Mouse (Mus musculus) gonadal fat pad, adult 2 months (tissue): ENCODE data around the gene Ints3. TPM values are rescaled to one million over a fixed set of nuclear protein-coding genes. Genes with fewer than 3 reads are reported as not detected.

Experiments used
- DNase-seq: peaks from one replicate; pipeline ENCODE4 v3.0.0-alpha.2; 2012; ENCODE audit warnings: low read depth
- polyA plus RNA-seq: library from polyadenylated mRNA; depleted of rRNA; stranded (reverse); fragments of >200 nt; gene quantifications from 2 replicates; pipeline ENCODE4 v1.2.3, GENCODE M21; 2012

The Ints3 gene
- polyA plus RNA-seq, 1 experiment, result 30.2 TPM

DNA sequence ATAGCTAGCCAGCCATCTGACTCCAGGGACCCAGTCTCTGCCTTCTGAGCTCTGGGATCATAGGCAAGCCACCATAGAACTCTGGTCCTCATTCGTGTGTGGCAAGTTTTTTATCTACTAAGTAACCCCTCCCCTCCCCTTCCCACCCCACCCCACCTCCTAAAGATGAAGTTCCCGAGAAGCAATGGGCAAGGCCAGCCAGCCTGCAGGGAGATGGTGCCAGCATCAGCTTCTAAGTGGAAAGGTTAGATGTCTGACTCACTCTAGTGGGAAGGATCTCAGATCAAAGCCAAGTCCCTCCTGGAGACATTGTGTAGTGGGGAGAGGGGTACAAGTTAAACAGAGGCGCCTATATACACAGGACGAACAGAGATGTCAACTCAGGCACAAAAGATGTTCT lies 42.4 kb downstream of the Ints3 start:
- no peak for DNase-seq

DNA sequence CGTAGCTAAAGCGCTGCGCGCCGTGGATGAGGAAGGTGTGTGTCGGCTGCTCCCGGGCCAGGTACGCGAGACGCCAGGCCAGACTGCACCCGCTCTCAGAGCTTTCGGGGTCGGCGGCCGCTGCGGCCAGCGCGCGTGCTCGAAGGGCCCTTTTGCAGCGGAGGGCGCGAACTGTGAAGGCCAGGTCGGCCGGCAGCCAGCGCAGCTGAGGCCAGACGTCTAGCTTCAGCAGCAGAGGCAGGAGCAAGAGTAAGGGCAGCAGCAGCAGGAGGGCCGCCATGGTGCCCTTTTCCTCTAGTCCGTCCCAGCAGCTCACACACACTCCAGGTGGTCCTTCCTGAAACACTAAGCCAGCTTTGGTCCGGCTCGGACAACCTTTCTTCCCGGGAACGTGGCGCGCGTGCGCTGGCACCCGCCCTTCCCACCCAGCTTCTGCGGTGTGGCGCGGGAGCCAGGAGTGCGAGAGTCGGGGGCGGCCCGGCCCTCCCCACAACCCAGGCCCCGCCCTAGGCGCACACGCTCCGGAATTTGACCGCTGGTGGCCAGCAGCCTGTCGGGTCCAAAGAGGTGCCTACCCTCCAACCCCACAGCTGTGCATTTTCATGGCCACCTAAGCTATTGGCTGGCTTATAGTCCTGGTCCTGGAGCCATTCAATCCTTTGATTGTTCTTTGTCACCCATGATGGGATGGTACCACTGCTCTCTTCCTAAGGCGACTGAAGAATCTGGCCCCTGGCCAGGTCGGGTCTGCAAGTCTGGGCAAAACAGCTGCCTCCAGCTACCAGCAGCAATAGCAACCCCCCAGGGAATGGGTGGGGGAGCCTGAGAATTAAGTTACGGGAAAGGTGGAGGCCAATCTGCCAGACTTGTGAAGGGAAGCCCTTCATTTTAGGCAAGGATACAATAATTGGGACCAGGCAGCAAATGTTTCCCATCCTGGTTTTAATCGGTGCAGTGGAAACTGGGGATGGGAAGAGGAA lies 43.6 kb downstream of the Ints3 start, which contains the start of gene Slc27a3:
Slc27a3 (minus strand) TSS at position 428 of the 980 bp plus-strand sequence.
- DNase-seq, result no peak

DNA sequence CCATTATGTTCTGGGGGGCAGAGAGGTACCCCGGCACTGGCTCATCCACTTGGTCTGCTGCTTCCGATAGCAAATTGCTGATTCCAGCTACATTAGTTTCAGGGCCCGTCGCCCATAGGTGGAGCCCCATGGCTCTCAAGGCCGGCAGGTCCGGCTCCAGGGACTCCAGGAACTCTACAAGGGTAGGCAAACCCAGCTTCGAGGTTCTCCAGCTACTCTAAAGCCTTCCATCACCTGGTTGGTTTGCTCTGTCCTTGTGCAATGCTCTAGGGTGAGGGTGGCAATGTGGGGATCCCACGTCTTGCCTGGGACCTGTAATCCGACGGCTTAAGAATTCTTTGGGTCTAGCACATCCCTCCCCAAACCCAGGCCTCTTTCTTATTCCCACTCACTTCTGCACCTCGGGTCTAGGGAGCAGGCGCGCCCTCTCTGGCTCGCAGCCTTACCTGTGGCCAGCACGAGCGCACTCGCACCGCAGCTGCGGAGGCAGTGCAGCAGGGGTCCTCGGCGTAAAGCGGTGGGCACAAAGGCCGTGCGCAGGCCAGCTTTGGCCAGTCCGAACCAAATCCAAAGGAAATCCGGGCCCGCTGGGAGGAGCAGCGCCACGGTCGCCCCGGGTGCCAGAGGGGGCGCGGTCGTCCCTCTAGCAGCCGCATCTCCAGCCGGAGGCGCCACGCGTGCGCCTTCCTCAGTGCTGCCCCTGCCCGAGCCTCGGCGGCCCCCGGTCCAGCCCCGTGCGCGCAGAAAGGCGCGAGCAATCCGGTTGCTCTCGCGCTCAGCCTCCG lies 44.5 kb downstream of the Ints3 start:
- DNase-seq, result no peak

DNA sequence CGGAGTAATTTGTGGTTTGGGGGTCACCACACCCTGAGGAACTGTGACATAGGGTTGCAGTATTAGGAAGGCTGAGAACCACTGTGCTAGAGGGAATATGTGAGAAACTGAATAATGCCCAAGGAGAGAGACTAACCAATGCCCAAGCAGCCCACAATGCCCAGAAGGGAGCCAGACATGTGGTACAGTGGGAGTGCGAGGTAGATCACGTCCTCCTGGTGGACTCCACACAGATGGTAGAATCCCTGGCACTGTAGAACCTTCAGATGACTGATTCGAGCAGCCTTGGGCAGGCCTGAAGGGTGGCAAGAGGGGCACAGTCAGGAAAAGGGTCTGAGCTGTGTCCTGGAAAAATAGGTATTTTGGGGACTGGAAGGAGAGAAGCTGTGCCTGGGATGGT lies 45.2 kb downstream of the Ints3 start:
- DNase-seq, result no peak

GRCm38 (mm10) chr3:90387483-90387882 lies 45.9 kb downstream of the Ints3 start:
- no peak for DNase-seq

DNA sequence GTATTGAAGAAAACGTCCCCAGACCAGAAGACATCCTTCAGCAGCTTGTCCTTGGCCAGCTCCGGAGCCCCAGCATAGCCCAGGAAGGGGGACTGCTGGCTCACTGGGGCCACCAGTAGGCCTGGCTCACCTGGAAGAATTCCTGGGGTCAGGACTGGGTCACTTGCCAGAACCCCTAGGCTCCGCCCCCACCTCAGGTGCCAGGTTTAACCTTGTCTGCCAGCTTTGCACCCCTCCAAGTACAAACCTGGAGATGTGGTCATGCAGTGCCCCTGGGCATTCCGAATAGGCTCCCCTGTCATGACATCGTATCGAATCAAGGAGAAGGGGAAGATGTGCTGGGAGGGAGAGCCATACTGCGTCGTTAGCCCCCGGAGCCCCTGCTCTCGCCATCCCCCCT lies 46.6 kb downstream of the Ints3 start:
- DNase-seq, result no peak

GRCm38 (mm10) chr3:90384851-90385375 lies 48.5 kb downstream of the Ints3 start:
- no peak for DNase-seq

- DNase-seq, result no peak
These were observed 49.7 kb downstream of the Ints3 start for GRCm38 (mm10) chr3:90383690-90384089.

DNA sequence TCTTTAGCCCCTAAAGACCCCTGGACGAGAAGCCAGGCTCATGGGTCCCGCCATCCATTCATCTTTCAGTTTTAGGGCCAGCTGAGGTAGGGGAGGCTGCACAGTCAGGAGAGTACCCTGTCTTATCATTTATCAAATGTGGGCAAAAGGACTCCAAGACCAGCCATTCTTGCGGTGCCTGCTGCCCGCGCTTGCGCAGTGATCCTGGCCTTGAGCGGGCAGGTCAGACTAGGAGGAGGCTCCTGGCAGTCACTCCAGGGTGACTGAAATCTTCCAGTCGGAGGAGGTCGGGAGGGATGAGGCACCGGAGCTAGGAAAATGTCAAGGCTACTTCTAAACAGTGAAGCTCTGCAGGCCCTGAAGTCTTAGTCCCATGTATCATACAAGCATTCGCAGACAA lies 51.7 kb downstream of the Ints3 start:
- no peak for DNase-seq

- no peak for DNase-seq
These were observed 54.9 kb downstream of the Ints3 start for GRCm38 (mm10) chr3:90378496-90378895.

- no peak for DNase-seq
These were observed 57.2 kb downstream of the Ints3 start for GRCm38 (mm10) chr3:90376247-90376585.

DNA sequence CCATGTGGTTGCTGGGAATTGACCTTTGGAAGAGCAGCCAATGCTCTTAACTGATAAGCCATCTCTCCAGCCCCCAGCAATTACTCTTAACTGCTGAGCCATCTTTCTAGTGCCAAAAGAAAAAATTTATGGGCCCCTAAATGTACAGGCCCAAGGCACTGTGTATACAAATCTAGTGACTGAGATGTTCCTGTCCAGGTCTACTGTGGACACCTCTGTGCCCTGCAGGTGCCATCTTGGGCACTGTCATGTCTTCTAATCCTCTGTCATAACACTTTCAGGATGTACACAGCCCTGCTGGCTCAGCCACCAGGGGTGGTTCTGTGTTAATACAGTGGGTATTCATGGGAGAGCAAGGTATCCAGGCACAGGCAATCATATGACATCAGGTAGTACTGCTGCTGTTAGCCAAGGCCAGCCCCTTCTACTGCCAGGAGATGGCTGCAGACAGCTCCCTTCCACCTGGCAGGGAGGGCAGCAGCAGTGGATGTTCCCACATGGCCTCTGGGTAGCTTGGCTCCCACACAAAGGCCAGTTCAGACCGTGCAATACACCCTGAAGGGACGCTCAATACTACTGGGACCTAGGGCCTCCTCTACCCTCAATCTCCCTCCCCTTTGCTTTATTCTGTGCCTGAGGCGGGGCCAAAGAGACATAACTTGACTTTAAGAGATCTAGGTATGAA lies 57.7 kb downstream of the Ints3 start:
- peak; percentile 62 for DNase-seq

- no peak for DNase-seq
These were observed 59.1 kb downstream of the Ints3 start for GRCm38 (mm10) chr3:90374368-90374767.

DNA sequence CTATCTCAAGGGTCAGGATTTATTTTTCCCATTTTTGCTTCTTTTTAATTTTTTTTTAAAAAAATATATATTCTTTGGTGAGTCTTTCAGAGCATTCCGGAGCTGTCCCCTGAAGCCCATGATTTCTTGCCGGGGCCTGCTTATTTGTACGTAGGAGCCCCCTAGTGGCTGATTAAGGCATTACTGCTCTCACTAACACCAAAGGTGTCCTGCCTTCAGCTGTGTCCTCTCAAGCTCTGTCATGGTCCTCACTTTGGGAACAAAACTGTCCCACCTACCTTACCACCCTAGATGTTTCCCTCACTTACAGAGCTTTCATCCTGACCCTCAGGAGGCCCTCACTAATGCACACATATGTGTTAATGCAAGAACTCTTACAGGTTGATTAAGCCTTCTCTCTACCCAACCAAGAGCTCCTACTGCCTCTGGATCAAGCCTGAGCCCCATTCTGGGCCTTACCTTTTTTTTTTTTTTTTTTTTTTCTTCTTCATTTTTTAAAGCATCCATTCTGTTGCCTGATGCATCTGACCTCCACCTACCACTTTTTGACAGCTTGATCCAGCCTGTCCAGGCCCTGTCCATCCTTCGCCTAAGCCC lies 59.9 kb downstream of the Ints3 start:
- DNase-seq, result no peak

- no peak for DNase-seq
These were observed 60.6 kb downstream of the Ints3 start for GRCm38 (mm10) chr3:90372817-90373216.

DNA sequence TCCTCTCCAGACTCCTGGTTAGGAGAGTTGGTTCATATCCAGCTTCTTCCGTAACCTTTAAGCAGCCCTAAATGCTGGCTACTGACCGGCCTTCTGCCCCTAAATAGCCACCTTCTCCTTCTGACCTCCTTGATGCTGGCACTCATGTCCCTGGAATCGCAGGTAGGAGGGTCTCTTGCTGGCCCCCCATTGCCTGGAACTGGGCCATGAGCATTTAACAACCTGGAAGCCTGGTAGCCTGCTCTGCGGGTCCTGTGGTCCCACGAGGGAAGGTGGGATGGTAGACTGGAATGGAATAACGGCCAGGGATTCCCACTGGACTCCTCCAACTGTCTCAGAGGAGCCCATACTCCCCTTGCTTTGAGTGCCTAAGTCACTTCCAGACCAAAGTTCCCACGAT lies 61.6 kb downstream of the Ints3 start:
- DNase-seq, result no peak

DNA sequence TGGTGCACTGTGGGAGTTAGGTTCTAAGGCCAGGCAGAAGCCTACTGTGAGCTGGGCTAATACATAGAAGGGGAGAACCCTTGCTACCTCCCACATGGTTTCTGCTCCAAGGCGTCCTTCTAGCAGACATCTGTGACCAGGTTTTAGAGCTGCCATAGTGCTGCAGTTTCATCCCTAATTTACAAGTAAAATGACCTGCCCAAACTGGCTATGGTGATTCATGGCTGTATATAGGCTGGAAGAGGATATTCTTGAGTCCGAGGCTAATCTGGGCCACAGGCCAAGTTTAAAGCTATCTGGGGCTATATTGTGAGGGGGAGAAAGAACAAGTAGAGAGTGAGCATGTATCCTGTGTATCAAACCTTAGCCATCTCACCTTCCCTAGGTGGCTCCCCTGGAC lies 64.4 kb downstream of the Ints3 start:
- no peak for DNase-seq

DNA sequence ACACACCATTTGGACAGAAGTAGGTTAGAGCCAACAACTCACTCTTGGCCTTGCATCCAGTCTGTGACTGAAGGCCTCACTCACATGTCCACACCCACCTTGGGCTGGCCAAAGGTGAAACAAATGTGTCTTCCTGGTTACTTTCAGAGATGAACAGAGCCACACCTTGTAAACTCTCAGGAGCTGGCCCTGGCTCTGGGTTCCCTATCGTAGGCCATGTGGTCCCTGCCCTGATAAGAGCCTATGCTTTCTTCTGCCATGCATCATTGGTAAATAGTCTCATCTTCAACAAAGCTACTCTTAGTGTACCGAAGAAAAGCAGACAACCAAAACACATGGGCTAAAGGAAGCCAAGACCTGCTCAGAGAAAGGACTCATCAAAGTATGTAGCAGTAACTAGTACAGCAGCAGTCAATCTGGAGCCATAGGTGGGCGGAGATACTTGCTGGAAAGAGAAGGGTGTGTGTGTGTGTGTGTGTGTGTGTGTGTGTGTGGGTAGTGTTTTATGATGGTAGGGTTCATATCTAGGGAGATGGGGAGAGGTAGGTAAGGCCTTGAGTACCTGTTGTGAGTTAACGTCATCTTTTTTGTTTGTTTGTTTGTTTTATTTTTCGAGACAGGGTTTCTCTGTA lies 66.3 kb downstream of the Ints3 start:
- DNase-seq, result no peak

- DNase-seq, result no peak
These were observed 71.1 kb downstream of the Ints3 start for GRCm38 (mm10) chr3:90362346-90362745.

DNA sequence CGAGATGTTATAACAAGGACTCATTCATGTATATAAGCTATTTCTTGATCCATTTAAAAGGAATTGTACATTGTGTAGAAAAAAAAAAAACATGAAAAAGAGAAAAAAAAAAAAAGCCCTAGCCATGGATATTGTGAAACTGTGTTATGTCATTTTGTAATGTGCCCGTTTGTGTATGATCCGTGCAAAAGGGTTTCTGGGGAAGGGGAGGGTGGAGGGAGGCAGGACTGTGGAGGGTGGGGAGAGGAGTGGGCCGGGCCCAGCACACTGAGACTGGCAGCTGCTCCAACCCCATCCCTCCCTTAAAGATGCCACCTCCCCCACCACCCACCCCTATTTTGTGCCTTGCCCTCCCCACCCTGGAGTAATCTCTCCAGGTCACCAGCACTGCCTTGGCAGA lies 71.9 kb downstream of the Ints3 start:
- DNase-seq, result no peak

DNA sequence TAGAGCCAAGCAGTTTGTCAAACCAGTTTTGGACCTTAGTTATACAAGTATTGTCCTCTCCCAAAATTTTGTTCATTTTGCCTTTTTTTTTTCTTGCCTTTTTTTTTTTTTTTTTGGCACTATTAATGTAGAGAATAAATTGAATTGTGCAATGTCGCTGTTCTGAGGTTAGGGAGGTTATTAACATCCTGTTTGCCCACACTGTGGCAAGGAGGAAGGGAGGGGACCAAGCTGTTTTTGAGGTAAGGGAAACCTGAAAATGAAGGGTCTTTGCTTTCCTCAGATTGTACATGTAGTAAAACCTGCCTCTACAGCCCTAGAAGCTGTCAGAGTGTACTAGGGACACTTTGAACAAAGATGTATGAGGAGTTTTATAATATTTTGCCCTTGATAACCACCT lies 74.2 kb downstream of the Ints3 start:
- no peak for DNase-seq
